Mouse (Mus musculus) embryo, embryonic 11.5 days (tissue): Measurements from ENCODE around the gene Otub1.

ENCODE experiments used
- DNase-seq: peaks from one replicate; pipeline ENCODE4 v3.0.0-alpha.2; 2012; ENCODE audit warnings: low read depth, low spot score

The Otub1 gene

GRCm38 (mm10) chr19:7205753-7206736 lies at the start of gene Otub1:
Gene Otub1, minus strand, starts transcription at chr19:7206316.
- peak; percentile 90 for DNase-seq

GRCm38 (mm10) chr19:7246021-7246420 lies 39.9 kb upstream of the Otub1 start:
- DNase-seq, result no peak

- peak; percentile 94 for DNase-seq
These were observed 34.9 kb upstream of the Otub1 start, which contains the start of gene Naa40 for GRCm38 (mm10) chr19:7240782-7241690. Gene Naa40, minus strand, starts transcription at chr19:7241183.

GRCm38 (mm10) chr19:7240291-7240690 lies 34.2 kb upstream of the Otub1 start:
- DNase-seq, result no peak

- DNase-seq, result no peak
These were observed 33.5 kb upstream of the Otub1 start for GRCm38 (mm10) chr19:7239574-7239973.

GRCm38 (mm10) chr19:7236742-7237141 lies 30.6 kb upstream of the Otub1 start:
- DNase-seq, result no peak

- no peak for DNase-seq
These were observed 29.9 kb upstream of the Otub1 start for GRCm38 (mm10) chr19:7236011-7236410.

- no peak for DNase-seq
These were observed 29.3 kb upstream of the Otub1 start for GRCm38 (mm10) chr19:7235461-7235860.

GRCm38 (mm10) chr19:7234537-7235221 lies 28.6 kb upstream of the Otub1 start:
- peak; percentile 51 for DNase-seq

GRCm38 (mm10) chr19:7226511-7226914 lies 20.4 kb upstream of the Otub1 start:
- DNase-seq, result no peak

GRCm38 (mm10) chr19:7225096-7225690 lies 19.1 kb upstream of the Otub1 start:
- no peak for DNase-seq

GRCm38 (mm10) chr19:7224253-7224652 lies 18.1 kb upstream of the Otub1 start:
- DNase-seq, result no peak

- no peak for DNase-seq
These were observed 17.4 kb upstream of the Otub1 start for GRCm38 (mm10) chr19:7223488-7223887.

- DNase-seq, result no peak
These were observed 16.1 kb upstream of the Otub1 start for GRCm38 (mm10) chr19:7222196-7222595.

- DNase-seq, result no peak
These were observed 12.6 kb upstream of the Otub1 start for GRCm38 (mm10) chr19:7218753-7219152.

GRCm38 (mm10) chr19:7217926-7218267 lies 11.8 kb upstream of the Otub1 start:
- no peak for DNase-seq

- DNase-seq, result peak; percentile 93
These were observed 11.2 kb upstream of the Otub1 start, which contains the start of gene Cox8a for GRCm38 (mm10) chr19:7217162-7217925. Gene Cox8a, minus strand, starts transcription at chr19:7217616.

- DNase-seq, result no peak
These were observed 8.4 kb upstream of the Otub1 start for GRCm38 (mm10) chr19:7214484-7214883.

GRCm38 (mm10) chr19:7213010-7213409 lies 6.9 kb upstream of the Otub1 start:
- DNase-seq, result no peak

GRCm38 (mm10) chr19:7212216-7212615 lies 6.1 kb upstream of the Otub1 start:
- DNase-seq, result no peak
